Mouse (Mus musculus): ENCODE measurements at regions not wholly inside any gene's neighbourhood (a gene's known extent, or its start where the extent isn't known, plus 50 kb on each side); places are given as distances from the start of the nearest gene placed in this dataset.

- TF ChIP-seq POLR2A (IDR thresholded peaks at IDR 0.05; ENCODE audit: insufficient read depth, low read depth, low read length) (no peak), CTCF (IDR thresholded peaks at IDR 0.05; ENCODE audit: insufficient read depth, low read depth, low read length) (no peak)
Observed at GRCm38 (mm10) chr15:64564703-64565102, 252.8 kb upstream of the Gm21798 start.
